Mouse (Mus musculus): Measurements from ENCODE around the gene Trip12.

DNA sequence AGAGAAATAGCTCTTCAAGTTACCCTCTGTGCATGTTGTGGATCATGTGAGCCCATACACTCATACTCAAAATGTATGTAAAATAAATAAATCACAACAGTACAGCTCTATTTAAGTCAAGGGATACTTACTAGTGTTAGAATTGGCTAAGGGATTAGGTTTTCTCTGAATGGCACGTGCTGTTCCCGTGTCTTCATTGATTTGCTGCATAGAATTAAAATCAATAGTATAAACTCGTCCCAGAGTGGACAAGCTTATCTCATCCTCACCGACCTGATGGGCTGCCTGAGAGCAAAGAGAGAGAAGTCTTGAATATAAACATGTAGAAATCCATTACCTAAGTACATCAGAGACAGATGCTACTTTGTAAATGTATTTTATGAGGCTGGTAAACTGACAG, 81.5 kb downstream of the Trip12 start:
- no peak for TF ChIP-seq POLR2A (IDR thresholded peaks at IDR 0.05; ENCODE audit: low read depth, low read length)
- TF ChIP-seq CTCF (IDR thresholded peaks at IDR 0.05; ENCODE audit: extremely low read depth, insufficient read length, insufficient replicate concordance, low read depth, low read length) = no peak

All from small intestine, adult 2 months (tissue).